In the genomic region with DNA sequence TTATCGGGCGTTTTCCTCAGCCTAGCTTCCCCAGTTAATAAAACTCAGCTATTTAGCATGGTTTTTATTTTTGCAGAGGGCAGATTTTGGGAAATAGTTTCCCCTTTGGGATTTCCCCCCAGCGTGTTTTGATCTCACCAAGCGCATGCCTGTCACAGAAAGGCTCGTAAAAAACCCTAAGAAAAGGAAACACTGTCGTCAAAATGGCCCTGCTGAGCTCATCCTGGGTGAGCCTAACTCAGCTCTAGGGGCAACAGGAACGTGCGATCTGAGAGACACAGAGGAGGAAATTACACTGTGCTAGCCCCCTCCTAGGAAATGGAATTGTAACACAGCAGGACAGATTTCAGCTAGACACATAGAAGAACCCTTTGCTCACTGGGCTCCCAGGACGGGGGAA, we compare ENCODE assay signal across 1 mouse cellular context.
A peak's percentile ranks its signal among the peaks of the same experiment; 100 is the strongest.
TF ChIP-seq lines count a peak whose summit lies in the region.

No protein-coding gene starts in this region.

TF ChIP-seq in CH12.LX, 34 proteins besides CTCF, POLR2A, EP300 and RAD21 (continued from another document):
- TF ChIP-seq MAZ (IDR thresholded peaks at IDR 0.05; ENCODE audit: low read depth, low read length), result no peak
- peak; percentile 54; the same call in 1 of the 2 replicates for TF ChIP-seq NRF1 (IDR thresholded peaks at IDR 0.05; ENCODE audit: low read depth, low read length)
- TF ChIP-seq MEF2A (IDR thresholded peaks at IDR 0.05; ENCODE audit: borderline replicate concordance, low read depth, low read length), result no peak
- no peak for TF ChIP-seq SMC3 (IDR thresholded peaks at IDR 0.05; ENCODE audit: low read depth, low read length)
- TF ChIP-seq BHLHE40 (IDR thresholded peaks at IDR 0.05; ENCODE audit: low read depth, low read length), result 0 out of 2 replicates have a peak, but pooled peaks have one; percentile 28
